Mouse (Mus musculus) lung, postnatal 0 days (tissue): ENCODE measurements at regions not wholly inside any gene's neighbourhood (a gene's known extent, or its start where the extent isn't known, plus 50 kb on each side); places are given as distances from the start of the nearest gene placed in this dataset.

Experiments used
- CTCF ChIP-seq: IDR thresholded peaks from 2 replicates; pipeline ENCODE4 v1.5.1; 2016; ENCODE audit warnings: antibody characterized with exemption, mild to moderate bottlenecking
- EP300 ChIP-seq: IDR thresholded peaks from 2 replicates; pipeline ENCODE4 v1.6.1; 2016; ENCODE audit warnings: antibody characterized with exemption, mild to moderate bottlenecking, control low read depth

DNA sequence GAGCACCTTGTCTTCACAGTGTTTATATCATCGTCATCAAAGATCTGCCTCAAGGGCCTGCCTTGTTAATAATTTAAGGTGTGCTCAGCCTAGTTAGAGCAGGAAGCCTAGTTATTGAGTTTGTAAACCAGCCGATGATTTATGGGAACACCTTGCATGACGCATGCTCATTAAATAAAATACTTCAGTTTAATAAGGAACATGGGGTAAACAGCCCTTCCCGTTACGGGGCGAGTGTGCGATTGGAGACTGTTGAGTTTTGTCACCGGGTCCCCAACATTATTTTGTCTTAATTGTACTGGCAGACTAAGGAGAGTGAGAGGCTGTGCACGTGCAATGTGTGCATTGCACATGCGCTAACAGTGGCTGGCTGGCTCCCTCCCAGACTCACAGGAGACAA, 92.0 kb downstream of the Tfap2a start:
- TF ChIP-seq CTCF = no peak
- no peak for TF ChIP-seq EP300
